Mouse (Mus musculus) forebrain, embryonic 13.5 days (tissue): Measurements from ENCODE around the gene Arhgef10l. TPM values are rescaled to one million over a fixed set of nuclear protein-coding genes. Genes with fewer than 3 reads are reported as not detected.

Source experiments
- ATAC-seq: fragments of 200-750 bp; cut with Nextera tagmentation; 2 replicates; pipeline ENCODE4 v1.8.0; 2017
- H3K27ac ChIP-seq: fragments of 300-500 bp; sonication (generic); 2 replicates; pipeline ENCODE4 v1.5.1; 2015; ENCODE audit warnings: inconsistent platforms, mild to moderate bottlenecking, moderate library complexity
- H3K27me3 ChIP-seq: fragments of 300-500 bp; sonication (generic); 2 replicates; pipeline ENCODE4 v1.6.1; 2015; ENCODE audit warnings: mild to moderate bottlenecking, inconsistent platforms
- H3K36me3 ChIP-seq: fragments of 300-500 bp; sonication (generic); 2 replicates; pipeline ENCODE4 v1.6.1; 2015; ENCODE audit warnings: mild to moderate bottlenecking, inconsistent platforms; ENCODE audit not compliant: poor library complexity, severe bottlenecking
- H3K4me1 ChIP-seq: fragments of 300-500 bp; sonication (generic); 2 replicates; pipeline ENCODE4 v1.6.1; 2015; ENCODE audit warnings: inconsistent platforms
- H3K4me2 ChIP-seq: fragments of 300-500 bp; sonication (generic); 2 replicates; pipeline ENCODE4 v1.6.1; 2015; ENCODE audit warnings: inconsistent platforms, mild to moderate bottlenecking, moderate library complexity
- H3K4me3 ChIP-seq: fragments of 300-500 bp; sonication (generic); 2 replicates; pipeline ENCODE4 v1.5.1; 2015; ENCODE audit warnings: mild to moderate bottlenecking, inconsistent platforms
- H3K9ac ChIP-seq: fragments of 300-500 bp; sonication (generic); 2 replicates; pipeline ENCODE4 v1.6.1; 2015; ENCODE audit warnings: mild to moderate bottlenecking, inconsistent platforms
- H3K9me3 ChIP-seq: fragments of 300-500 bp; sonication (generic); replicated peaks from 2 replicates; pipeline ENCODE4 v1.6.1; 2016; ENCODE audit warnings: inconsistent platforms
- WGBS: fragments of 180-500 bp; shearing (Covaris S2); methylation state at CpG from one replicate; pipeline ENCODE4 v1.1.7; 2015; 5-methylcytosine and 5-hydroxymethylcytosine counted together
- polyA plus RNA-seq: library from polyadenylated mRNA; unstranded; fragments of >200 nt; fragmentation: Nextera tagmentation; extraction: Ambion mirVana; gene quantifications from 2 replicates; pipeline ENCODE4 v1.2.1, GENCODE M21; 2015

Gene Arhgef10l
- polyA plus RNA-seq, 1 experiment from 2014 or later: 20.2 TPM

DNA sequence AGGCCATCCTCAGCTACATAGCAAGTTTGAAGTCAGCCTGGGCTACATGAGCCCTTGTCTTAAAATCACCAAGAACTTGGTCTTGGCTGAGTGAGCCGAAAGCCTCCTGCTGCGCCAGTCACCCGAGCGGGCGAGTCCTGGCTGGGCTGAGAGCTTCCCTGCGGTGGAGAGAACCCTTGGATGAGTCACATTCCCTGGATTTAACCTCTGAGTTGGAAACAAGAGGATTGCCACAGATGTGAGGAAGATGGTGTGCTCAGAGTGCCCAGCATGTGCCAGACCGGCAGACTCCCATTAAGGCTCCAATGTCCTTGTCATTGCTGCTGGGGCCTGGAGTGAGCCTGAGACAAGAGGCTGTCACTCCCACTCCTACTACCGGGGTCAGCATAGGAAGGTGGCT is 2.0 kb upstream of the Arhgef10l start:
- Histone ChIP-seq H3K4me1 (peaks cover 7% of the 10 kb centered on the region), H3K9me3 (no peaks in the 10 kb centered on the region), H3K27ac (no peak overlapping the region), H3K27me3 (no peaks in the 10 kb centered on the region), H3K9ac (no peak overlapping the region), H3K4me2 (no peak overlapping the region), H3K4me3 (no peak overlapping the region), H3K36me3 (no peaks in the 10 kb centered on the region)
- no peak for ATAC-seq
- WGBS: 90% methylated on average over 8 of the region's 8 CpGs

DNA sequence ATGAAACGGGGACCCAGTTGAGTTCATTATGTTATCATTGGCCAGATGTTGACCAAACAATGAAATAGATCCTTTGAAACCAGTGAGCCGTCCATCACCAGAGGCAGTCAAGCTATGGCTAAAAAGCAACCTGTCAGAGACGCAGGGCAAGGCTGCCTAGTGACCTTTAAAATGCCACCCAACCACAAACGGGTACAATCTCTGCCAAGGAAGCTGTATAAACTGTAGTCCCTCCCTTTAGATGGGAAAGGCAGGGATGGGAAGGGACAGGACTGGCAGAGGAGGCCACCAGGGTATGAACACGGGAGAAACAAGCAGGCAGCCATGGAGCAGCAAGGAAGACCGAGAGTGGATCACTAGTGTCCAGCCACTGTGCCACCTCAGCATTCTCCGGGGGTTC is 759 bp downstream of the Arhgef10l start:
- peaks cover 17% of the 10 kb centered on the region for H3K4me1 ChIP-seq
- ATAC-seq: no peak
- H3K4me3 ChIP-seq: no peak overlapping the region
- no peaks in the 10 kb centered on the region for H3K36me3 ChIP-seq
- WGBS: 72% methylated on average over 7 of the region's 7 CpGs
- no peaks in the 10 kb centered on the region; the same call in 1 of the 2 replicates for H3K27me3 ChIP-seq
- no peak overlapping the region for H3K9ac ChIP-seq
- no peaks in the 10 kb centered on the region for H3K9me3 ChIP-seq
- no peak overlapping the region for H3K4me2 ChIP-seq
- no peak overlapping the region for H3K27ac ChIP-seq

DNA sequence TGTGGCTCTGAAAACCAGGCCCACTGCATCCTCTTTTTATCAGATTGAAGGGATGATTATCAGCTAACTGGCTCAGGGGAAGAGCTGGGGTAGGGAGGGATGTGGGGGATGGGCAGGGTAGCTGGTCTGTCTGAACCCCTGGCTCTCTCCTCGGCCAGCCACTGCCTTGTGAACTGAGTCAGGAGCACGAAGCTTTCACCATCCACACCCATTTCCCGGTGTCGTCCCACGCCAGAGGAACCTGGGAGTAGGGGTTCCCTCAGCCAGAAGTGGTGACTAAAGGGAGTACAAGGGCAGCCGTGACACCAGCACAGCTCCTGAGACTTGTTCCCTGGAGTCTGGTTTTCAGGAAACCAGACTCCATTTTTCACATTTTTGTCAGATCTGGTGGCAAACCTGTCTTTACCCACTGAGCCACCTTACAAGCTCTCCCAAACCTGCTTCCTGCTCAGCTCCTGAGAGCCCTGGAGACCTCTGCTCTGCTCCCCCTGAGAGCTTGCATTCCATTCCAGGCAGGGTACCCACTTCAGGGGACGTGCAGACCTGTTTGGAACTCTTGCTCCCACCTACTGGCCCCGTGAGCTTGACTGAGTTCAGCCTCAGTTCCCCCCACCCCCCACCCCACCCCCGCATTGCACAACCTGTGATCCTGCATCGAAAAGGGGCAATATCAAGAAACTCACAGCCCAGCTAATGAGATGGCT is 2.8 kb downstream of the Arhgef10l start:
- WGBS: 33% methylated on average over 10 of the region's 10 CpGs
- ATAC-seq: no peak
- no peak overlapping the region for H3K4me2 ChIP-seq
- peaks cover 34% of the 10 kb centered on the region for H3K4me1 ChIP-seq
- H3K9me3 ChIP-seq: no peaks in the 10 kb centered on the region
- no peak overlapping the region for H3K9ac ChIP-seq
- H3K36me3 ChIP-seq: no peaks in the 10 kb centered on the region
- H3K27ac ChIP-seq: no peak overlapping the region
- H3K4me3 ChIP-seq: no peak overlapping the region
- H3K27me3 ChIP-seq: no peaks in the 10 kb centered on the region; the same call in 1 of the 2 replicates

DNA sequence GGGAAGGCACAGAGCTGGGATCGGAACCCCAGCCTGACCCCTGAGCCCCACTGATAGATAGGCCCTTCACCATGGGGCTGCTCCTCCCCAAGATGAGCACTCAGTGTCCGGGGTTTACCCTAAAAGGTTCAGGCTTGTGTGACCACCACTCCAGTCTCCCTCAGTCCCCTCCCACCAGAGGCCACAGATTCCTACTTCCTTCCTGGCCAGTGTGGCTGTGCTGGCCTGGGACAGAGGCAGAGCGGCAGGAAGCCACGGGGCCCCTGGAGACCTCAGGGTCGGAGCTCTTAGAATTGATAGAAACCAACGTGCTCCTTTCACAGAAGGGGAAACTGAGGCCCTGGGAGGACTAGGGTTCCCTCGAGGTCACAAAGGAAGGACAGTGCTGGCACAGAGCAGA is 3.4 kb downstream of the Arhgef10l start:
- Histone ChIP-seq H3K4me1 (peaks cover 40% of the 10 kb centered on the region), H3K36me3 (no peaks in the 10 kb centered on the region), H3K27ac (no peak overlapping the region), H3K9ac (no peak overlapping the region), H3K4me2 (no peak overlapping the region), H3K27me3 (no peaks in the 10 kb centered on the region; the same call in 1 of the 2 replicates), H3K9me3 (no peaks in the 10 kb centered on the region), H3K4me3 (no peak overlapping the region)
- ATAC-seq: no peak
- WGBS: 43% methylated on average over 7 of the region's 7 CpGs

DNA sequence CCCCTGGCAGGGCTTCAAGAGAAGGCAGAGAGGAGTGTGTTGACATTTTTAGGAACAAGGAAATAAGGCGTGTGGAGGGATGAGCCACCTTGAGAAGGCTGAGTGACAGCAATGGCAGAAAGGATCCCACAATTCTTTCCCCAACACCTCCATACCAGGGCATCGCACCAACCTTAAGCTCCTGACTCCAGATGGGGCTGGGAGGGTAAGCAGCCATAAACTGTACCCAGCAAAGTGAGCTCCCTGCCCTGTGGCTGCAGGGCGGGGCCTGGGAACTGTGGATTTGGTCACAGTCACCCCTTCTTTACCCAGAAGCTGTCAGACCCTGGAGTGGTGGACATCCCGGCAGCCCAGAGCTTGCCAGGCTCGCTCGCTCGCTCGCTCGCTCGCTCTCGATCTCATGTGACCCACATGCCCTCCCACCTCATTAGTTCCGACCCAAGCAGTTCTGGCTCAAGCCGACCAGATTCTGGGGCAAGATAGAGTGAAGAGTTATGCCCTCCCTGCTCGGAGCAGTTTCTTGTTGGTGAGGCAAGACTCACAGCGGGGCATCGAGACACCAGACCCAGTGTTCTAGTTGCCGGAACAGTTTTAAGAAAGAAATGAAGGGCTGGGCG is 4.3 kb downstream of the Arhgef10l start:
- Histone ChIP-seq H3K9ac (no peak overlapping the region), H3K4me3 (no peak overlapping the region), H3K36me3 (no peaks in the 10 kb centered on the region), H3K27me3 (no peaks in the 10 kb centered on the region; the same call in 1 of the 2 replicates), H3K4me2 (no peak overlapping the region), H3K4me1 (peaks cover 50% of the 10 kb centered on the region), H3K9me3 (no peaks in the 10 kb centered on the region), H3K27ac (no peak overlapping the region)
- WGBS: 78% methylated on average over 18 of the region's 18 CpGs
- no peak for ATAC-seq

DNA sequence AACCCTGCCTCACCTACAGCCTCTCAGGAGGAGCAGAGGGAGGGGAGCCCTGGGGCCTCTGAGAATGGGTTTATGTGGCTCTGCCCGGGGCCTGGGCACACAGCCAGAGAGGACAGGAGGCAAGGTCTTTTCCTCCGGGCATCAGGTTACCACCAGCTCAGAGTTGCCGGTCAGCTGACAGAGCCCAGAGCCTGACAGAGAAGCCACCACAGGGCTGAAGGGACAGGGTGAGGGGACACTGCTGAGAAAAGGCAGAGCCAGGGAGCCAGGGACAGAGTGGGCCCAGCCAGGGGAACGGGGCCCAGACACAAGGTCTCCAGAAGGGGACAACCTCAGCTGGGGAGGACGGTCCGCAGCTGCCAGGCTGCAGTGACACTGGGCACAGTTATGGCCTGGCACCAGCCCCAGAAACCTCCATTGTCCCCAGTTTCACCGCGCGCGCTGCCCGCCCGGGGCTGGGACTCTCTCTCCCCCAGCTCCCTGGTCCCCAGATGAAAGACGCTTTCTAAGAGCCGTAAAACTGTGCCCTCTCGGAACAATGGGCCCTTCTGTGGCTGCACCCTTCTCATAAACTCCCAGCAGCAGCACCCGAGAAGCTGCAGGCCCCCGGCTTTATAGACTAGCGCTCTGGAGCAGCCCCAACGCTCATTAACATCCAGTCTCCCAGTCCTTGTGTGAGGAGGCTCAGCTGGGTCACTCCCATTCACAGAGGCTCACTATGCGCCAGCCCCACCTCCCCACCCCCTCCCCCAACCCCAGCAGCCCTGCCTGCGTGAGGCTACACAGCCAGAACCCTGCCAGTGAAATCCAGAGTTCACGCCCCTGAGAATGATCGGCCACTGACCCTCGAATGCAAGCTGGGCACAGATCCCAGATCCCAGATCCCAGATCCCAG is 7.9 kb downstream of the Arhgef10l start:
- H3K4me2 ChIP-seq: peak overlapping the region; percentile 40
- no peaks in the 10 kb centered on the region; the same call in 1 of the 2 replicates for H3K27me3 ChIP-seq
- H3K4me3 ChIP-seq: no peak overlapping the region
- peak overlapping the region; percentile 58 for H3K9ac ChIP-seq
- ATAC-seq: peak; percentile 92
- H3K4me1 ChIP-seq: peaks cover 54% of the 10 kb centered on the region
- peak overlapping the region; percentile 97 for H3K27ac ChIP-seq
- no peaks in the 10 kb centered on the region for H3K9me3 ChIP-seq
- no peaks in the 10 kb centered on the region for H3K36me3 ChIP-seq
- WGBS: under 1% methylated on average over 24 of the region's 24 CpGs

DNA sequence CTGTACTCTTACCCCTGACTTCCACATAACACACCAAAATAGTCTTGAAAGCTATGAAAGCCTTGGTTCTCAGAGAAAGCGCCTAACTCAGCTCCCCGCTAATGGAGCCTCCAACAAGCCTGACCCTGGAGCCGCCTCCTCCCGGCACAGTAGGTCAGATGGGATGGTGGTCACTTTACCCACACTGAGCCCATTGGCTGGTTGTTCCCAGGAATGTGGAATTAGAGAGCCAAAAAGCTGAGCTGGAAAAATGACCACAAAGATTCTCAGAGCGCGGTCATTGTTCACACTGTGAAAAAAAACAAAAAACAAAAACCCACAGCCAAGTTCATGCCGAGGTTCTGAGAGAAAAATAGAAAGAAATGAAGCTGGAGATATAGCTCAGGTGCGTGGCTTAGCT is 9.3 kb downstream of the Arhgef10l start:
- no peak for ATAC-seq
- no peaks in the 10 kb centered on the region for H3K9me3 ChIP-seq
- H3K36me3 ChIP-seq: no peaks in the 10 kb centered on the region
- H3K9ac ChIP-seq: no peak overlapping the region
- H3K27me3 ChIP-seq: no peaks in the 10 kb centered on the region; the same call in 1 of the 2 replicates
- H3K27ac ChIP-seq: peak overlapping the region; percentile 97
- peaks cover 44% of the 10 kb centered on the region for H3K4me1 ChIP-seq
- H3K4me3 ChIP-seq: no peak overlapping the region
- WGBS: 54% methylated on average over 8 of the region's 8 CpGs
- no peak overlapping the region for H3K4me2 ChIP-seq

DNA sequence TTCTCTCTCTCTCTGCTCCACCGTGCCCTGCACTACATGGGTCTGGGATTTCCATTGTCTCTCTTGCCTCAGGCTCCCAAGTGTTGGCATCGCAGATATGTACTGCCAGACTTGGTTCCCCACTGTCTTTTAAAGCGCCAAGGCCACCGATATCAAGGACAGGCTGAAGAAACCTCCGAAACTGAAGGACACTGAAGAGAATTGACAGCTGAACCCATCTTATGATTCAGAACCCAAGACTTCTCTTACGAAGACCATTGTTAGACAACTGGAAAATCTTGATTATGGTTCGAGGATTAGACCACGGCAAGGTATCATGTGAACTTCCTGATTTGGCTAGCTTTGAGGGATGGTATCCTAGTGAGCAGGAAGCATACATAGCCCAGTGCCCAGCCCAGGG is 11.0 kb downstream of the Arhgef10l start:
- WGBS: 72% methylated on average over 8 of the region's 8 CpGs
- Histone ChIP-seq H3K27me3 (no peaks in the 10 kb centered on the region), H3K36me3 (no peaks in the 10 kb centered on the region), H3K9me3 (no peaks in the 10 kb centered on the region), H3K27ac (no peak overlapping the region), H3K4me2 (no peak overlapping the region), H3K4me3 (no peak overlapping the region), H3K4me1 (peaks cover 44% of the 10 kb centered on the region), H3K9ac (no peak overlapping the region)
- ATAC-seq: no peak

DNA sequence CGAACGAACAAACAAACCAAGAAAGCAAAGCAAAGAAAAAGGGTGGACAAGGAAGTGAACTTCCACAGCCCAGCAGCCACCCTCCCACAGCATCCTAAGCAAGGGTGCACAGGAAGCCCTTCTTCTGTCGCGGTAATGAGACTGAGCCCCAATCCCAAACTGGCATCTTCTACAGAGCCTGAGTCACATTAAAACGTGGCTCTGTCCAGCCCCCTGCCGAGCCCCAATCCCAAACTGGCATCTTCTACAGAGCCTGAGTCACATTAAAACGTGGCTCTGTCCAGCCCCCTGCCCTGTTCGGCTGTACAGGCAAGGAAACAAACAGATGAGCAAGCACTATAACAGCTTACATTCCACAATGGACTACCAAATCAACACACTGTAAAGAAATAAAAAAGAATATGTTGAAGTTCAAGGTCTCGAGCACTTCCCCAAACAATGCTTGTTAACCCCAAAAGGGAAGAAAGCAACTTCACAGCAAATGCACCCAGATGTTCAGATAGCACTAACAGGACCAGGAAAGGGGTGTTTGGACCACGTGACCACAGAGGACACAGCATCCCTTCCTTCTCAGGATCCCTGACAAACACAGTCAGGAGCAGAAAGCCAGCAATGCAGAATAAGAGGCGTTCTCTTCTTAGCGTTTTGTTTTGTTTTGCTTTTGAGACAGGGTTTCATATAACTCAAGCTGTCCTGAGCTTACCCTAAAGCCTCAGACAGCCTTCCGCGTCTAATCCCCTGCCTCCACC is 11.8 kb downstream of the Arhgef10l start:
- 54% methylated on average over 14 of the region's 14 CpGs for WGBS

DNA sequence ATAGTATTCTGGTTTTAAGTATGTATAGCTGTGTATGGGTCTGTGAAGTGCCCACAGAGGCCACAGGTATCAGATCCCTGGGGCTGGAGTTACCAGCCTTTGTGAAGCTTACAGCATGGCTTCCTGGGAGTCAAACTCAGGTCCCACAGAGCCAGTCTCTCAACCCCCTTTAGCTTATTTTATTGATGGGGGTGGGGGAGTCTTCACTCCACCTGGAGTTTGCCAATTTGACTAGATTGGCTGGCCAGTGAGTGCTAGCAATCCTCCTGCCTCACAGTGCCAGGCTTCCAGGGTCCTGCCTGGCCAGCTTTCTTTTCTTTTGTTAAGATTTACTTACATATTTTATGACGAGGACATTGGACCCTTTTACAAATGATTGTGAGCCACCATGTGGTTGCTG is 16.1 kb downstream of the Arhgef10l start:
- Histone ChIP-seq H3K36me3 (peaks cover 6% of the 10 kb centered on the region), H3K4me3 (no peak overlapping the region), H3K4me2 (peak overlapping the region; percentile 71), H3K27me3 (no peaks in the 10 kb centered on the region), H3K9me3 (no peaks in the 10 kb centered on the region), H3K9ac (no peak overlapping the region), H3K4me1 (peaks cover 50% of the 10 kb centered on the region), H3K27ac (peak overlapping the region; percentile 96; the same call in 1 of the 2 replicates)
- 57% methylated on average over 1 of the region's 1 CpGs for WGBS
- ATAC-seq: no peak

More for the DNA sequence above, 11.8 kb downstream of the Arhgef10l start:
- Histone ChIP-seq H3K27me3 (no peaks in the 10 kb centered on the region), H3K9ac (no peak overlapping the region), H3K4me1 (peaks cover 45% of the 10 kb centered on the region), H3K36me3 (no peaks in the 10 kb centered on the region), H3K9me3 (no peaks in the 10 kb centered on the region), H3K27ac (no peak overlapping the region), H3K4me3 (no peak overlapping the region), H3K4me2 (no peak overlapping the region)
- ATAC-seq: no peak

DNA sequence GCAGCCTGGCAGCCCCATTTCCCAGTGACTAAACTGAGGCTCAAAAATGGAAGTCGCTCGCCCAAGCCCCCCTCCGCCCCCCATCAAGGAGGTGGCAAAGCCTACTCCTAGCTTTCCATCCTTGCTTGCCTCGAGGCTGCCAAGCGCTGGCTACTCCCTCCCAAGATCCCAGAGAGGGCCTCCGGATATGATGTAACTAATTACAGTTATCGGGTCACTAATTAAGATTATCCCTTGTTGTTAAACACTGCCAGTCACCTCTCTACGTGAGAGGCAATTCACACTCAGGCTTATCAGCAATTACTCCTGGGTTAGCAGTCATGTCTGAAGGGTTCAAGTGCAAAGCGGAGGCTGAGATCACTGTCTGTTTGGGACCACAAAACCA is 16.6 kb downstream of the Arhgef10l start:
- peak overlapping the region; percentile 97 for H3K9ac ChIP-seq
- ATAC-seq: peak; percentile 26; the same call in 1 of the 2 replicates
- peak overlapping the region; percentile 71 for H3K4me2 ChIP-seq
- H3K4me3 ChIP-seq: peak overlapping the region; percentile 70
- peaks cover 54% of the 10 kb centered on the region for H3K4me1 ChIP-seq
- H3K27me3 ChIP-seq: no peaks in the 10 kb centered on the region
- 8% methylated on average over 9 of the region's 9 CpGs for WGBS
- no peaks in the 10 kb centered on the region for H3K9me3 ChIP-seq
- peak overlapping the region; percentile 96 for H3K27ac ChIP-seq
- H3K36me3 ChIP-seq: peaks cover 6% of the 10 kb centered on the region
